Mouse (Mus musculus) hindbrain, embryonic 11.5 days (tissue): ENCODE data around the gene Nkx6-1. TPM values are rescaled to one million over a fixed set of nuclear protein-coding genes. Genes with fewer than 3 reads are reported as not detected.

Experiments used
- ATAC-seq: fragments of 200-750 bp; cut with Nextera tagmentation; 2 replicates; pipeline ENCODE4 v1.8.0; 2017; ENCODE audit warnings: mild to moderate bottlenecking, moderate TSS enrichment, moderate library complexity; ENCODE audit not compliant: low FRiP score
- DNase-seq: peaks from one replicate; pipeline ENCODE4 v3.0.0-alpha.2; 2015; ENCODE audit warnings: low spot score
- H3K27ac ChIP-seq: fragments of 300-500 bp; sonication (generic); 2 replicates; pipeline ENCODE4 v1.5.1; 2014; ENCODE audit warnings: mild to moderate bottlenecking, low read depth, low read length
- H3K27me3 ChIP-seq: fragments of 300-500 bp; sonication (generic); 2 replicates; pipeline ENCODE4 v1.6.1; 2014; ENCODE audit warnings: mild to moderate bottlenecking, low read length, moderate library complexity, mixed read lengths; ENCODE audit not compliant: control insufficient read depth, insufficient read depth
- H3K36me3 ChIP-seq: fragments of 300-500 bp; sonication (generic); 2 replicates; pipeline ENCODE4 v1.6.1; 2014; ENCODE audit warnings: mild to moderate bottlenecking, low read length, moderate library complexity, mixed read lengths; ENCODE audit not compliant: control insufficient read depth, insufficient read depth
- H3K4me1 ChIP-seq: fragments of 300-500 bp; sonication (generic); replicated peaks from 2 replicates; pipeline ENCODE4 v1.6.1; 2014; ENCODE audit warnings: low read length, mixed read lengths; ENCODE audit not compliant: control insufficient read depth, insufficient read depth
- H3K4me2 ChIP-seq: fragments of 300-500 bp; sonication (generic); replicated peaks from 2 replicates; pipeline ENCODE4 v1.6.1; 2014; ENCODE audit warnings: mild to moderate bottlenecking, low read depth, low read length
- H3K4me3 ChIP-seq: fragments of 300-500 bp; sonication (generic); 2 replicates; pipeline ENCODE4 v1.5.1; 2014; ENCODE audit warnings: low read depth, low read length
- H3K9ac ChIP-seq: fragments of 300-500 bp; sonication (generic); 2 replicates; pipeline ENCODE4 v1.6.1; 2014; ENCODE audit warnings: low read depth, low read length
- H3K9me3 ChIP-seq: fragments of 300-500 bp; sonication (generic); 2 replicates; pipeline ENCODE4 v1.6.1; 2016; ENCODE audit warnings: low read length; ENCODE audit not compliant: control insufficient read depth
- WGBS: fragments of 180-500 bp; shearing (Covaris S2); extraction: QIAGEN DNeasy Blood & Tissue Kit; methylation state at CpG from one replicate; pipeline ENCODE4 v1.1.7; 2014; 5-methylcytosine and 5-hydroxymethylcytosine counted together
- polyA plus RNA-seq: library from polyadenylated mRNA; unstranded; fragments of >200 nt; fragmentation: Nextera tagmentation; extraction: Ambion mirVana; gene quantifications from 2 replicates; pipeline ENCODE4 v1.2.1, GENCODE M21; 2014

Nkx6-1 gene
- polyA plus RNA-seq, 1 experiment from 2014 or later: 14.7 TPM

- Histone ChIP-seq H3K27ac (no peak overlapping the region), H3K4me2 (no peak overlapping the region; the same call in 1 of the 2 replicates), H3K4me3 (no peak overlapping the region), H3K36me3 (no peaks in the 10 kb centered on the region), H3K9ac (no peak overlapping the region), H3K27me3 (peaks cover 80% of the 10 kb centered on the region), H3K9me3 (no peaks in the 10 kb centered on the region; the same call in 1 of the 2 replicates), H3K4me1 (no peaks in the 10 kb centered on the region)
- 3% methylated on average over 3 of the region's 3 CpGs for WGBS
- ATAC-seq: peak; percentile 63; the same call in 1 of the 2 replicates
- DNase-seq: peak; percentile 38
These were observed 8.7 kb downstream of the Nkx6-1 start for GRCm38 (mm10) chr5:101656107-101656506.

GRCm38 (mm10) chr5:101655418-101655817, 9.4 kb downstream of the Nkx6-1 start:
- peaks cover 83% of the 10 kb centered on the region for H3K27me3 ChIP-seq
- WGBS: 38% methylated on average over 7 of the region's 7 CpGs
- no peak overlapping the region for H3K9ac ChIP-seq
- no peaks in the 10 kb centered on the region; the same call in 1 of the 2 replicates for H3K9me3 ChIP-seq
- DNase-seq (peak; percentile 36), ATAC-seq (no peak)
- H3K27ac ChIP-seq: no peak overlapping the region
- H3K4me3 ChIP-seq: no peak overlapping the region
- no peak overlapping the region for H3K4me2 ChIP-seq
- H3K4me1 ChIP-seq: no peaks in the 10 kb centered on the region
- H3K36me3 ChIP-seq: no peaks in the 10 kb centered on the region

- H3K9me3 ChIP-seq: no peaks in the 10 kb centered on the region; the same call in 1 of the 2 replicates
- H3K27me3 ChIP-seq: peaks cover 89% of the 10 kb centered on the region
- no peak overlapping the region for H3K4me3 ChIP-seq
- H3K9ac ChIP-seq: no peak overlapping the region
- peak; percentile 64 for DNase-seq
- H3K4me2 ChIP-seq: peak overlapping the region; percentile 14
- 3% methylated on average over 53 of the region's 53 CpGs for WGBS
- H3K36me3 ChIP-seq: no peaks in the 10 kb centered on the region
- peak; percentile 54 for ATAC-seq
- H3K27ac ChIP-seq: no peak overlapping the region
- H3K4me1 ChIP-seq: no peaks in the 10 kb centered on the region
These were observed 16.8 kb downstream of the Nkx6-1 start for GRCm38 (mm10) chr5:101647726-101648686.

- no peak overlapping the region for H3K4me3 ChIP-seq
- no peaks in the 10 kb centered on the region for H3K36me3 ChIP-seq
- no peaks in the 10 kb centered on the region; the same call in 1 of the 2 replicates for H3K9me3 ChIP-seq
- WGBS: 31% methylated on average over 20 of the region's 20 CpGs
- no peak overlapping the region for H3K27ac ChIP-seq
- no peaks in the 10 kb centered on the region for H3K4me1 ChIP-seq
- peaks cover 93% of the 10 kb centered on the region for H3K27me3 ChIP-seq
- no peak overlapping the region; the same call in 1 of the 2 replicates for H3K4me2 ChIP-seq
- ATAC-seq (no peak), DNase-seq (peak; percentile 33)
- no peak overlapping the region for H3K9ac ChIP-seq
These were observed 17.7 kb downstream of the Nkx6-1 start for GRCm38 (mm10) chr5:101646961-101647575.

GRCm38 (mm10) chr5:101645071-101645470, 19.7 kb downstream of the Nkx6-1 start:
- H3K36me3 ChIP-seq: no peaks in the 10 kb centered on the region
- peaks cover 79% of the 10 kb centered on the region for H3K27me3 ChIP-seq
- H3K4me1 ChIP-seq: no peaks in the 10 kb centered on the region
- no peak overlapping the region for H3K9ac ChIP-seq
- no peak overlapping the region for H3K4me2 ChIP-seq
- H3K27ac ChIP-seq: no peak overlapping the region
- H3K4me3 ChIP-seq: no peak overlapping the region
- no peaks in the 10 kb centered on the region for H3K9me3 ChIP-seq
- no peak for ATAC-seq
- DNase-seq: peak; percentile 6
- WGBS: 75% methylated on average over 8 of the region's 8 CpGs

- peaks cover 16% of the 10 kb centered on the region for H3K27me3 ChIP-seq
- no peak for ATAC-seq
- no peak overlapping the region for H3K4me2 ChIP-seq
- no peak for DNase-seq
- 89% methylated on average over 4 of the region's 4 CpGs for WGBS
- no peak overlapping the region for H3K27ac ChIP-seq
- H3K4me1 ChIP-seq: no peaks in the 10 kb centered on the region
- no peak overlapping the region for H3K4me3 ChIP-seq
- H3K9ac ChIP-seq: no peak overlapping the region
- H3K9me3 ChIP-seq: no peaks in the 10 kb centered on the region
- no peaks in the 10 kb centered on the region for H3K36me3 ChIP-seq
These were observed 26.7 kb downstream of the Nkx6-1 start for GRCm38 (mm10) chr5:101638101-101638500.

Other genes starting within 250 kb of the Nkx6-1 start
- gene Cds1, start 100.1 kb upstream of the Nkx6-1 start, polyA plus RNA-seq: 2.0 and 2.2 TPM in 2 replicates